Mouse (Mus musculus) T-helper 17 cell (primary cell): ENCODE data around the gene Spata13.

Experiments used
- in situ Hi-C, 2 experiments: fragments of 300-600 bp; cut with MboI, MseI; formaldehyde crosslinking; loops; 1 replicate in 1 of 2; 2 replicates in 1 of 2; pipeline ENCODE4 v1.15.1; 2025; ENCODE audit warnings: high pct_unique_total_duplicates in 2 of 2

Gene Spata13

GRCm38 (mm10) chr14:60675697-60676096, 41.9 kb downstream of the Spata13 start:
- in situ Hi-C loops = no loop called here

GRCm38 (mm10) chr14:60676625-60677314, 43.0 kb downstream of the Spata13 start:
- in situ Hi-C loops = no loop called here

- in situ Hi-C loops = no loop called here
These were observed 48.7 kb downstream of the Spata13 start for GRCm38 (mm10) chr14:60682361-60683023.

GRCm38 (mm10) chr14:60683989-60684388, 50.2 kb downstream of the Spata13 start:
- in situ Hi-C loops = no loop called here

GRCm38 (mm10) chr14:60686733-60687132, 52.9 kb downstream of the Spata13 start:
- in situ Hi-C loops = no loop called here

GRCm38 (mm10) chr14:60687241-60687640, 53.4 kb downstream of the Spata13 start:
- in situ Hi-C loops = no loop called here

- in situ Hi-C loops = no loop called here
These were observed 54.9 kb downstream of the Spata13 start for GRCm38 (mm10) chr14:60688509-60689205.

GRCm38 (mm10) chr14:60689768-60690167, 56.0 kb downstream of the Spata13 start:
- in situ Hi-C loops = loop anchor here (5.0 kb wide), 2 partner anchors 167 to 172 kb away; no protein-coding TSS in a partner anchor

- in situ Hi-C loops = loop anchor here (5.0 kb wide), 2 partner anchors 168 to 173 kb away; no protein-coding TSS in a partner anchor
These were observed 56.8 kb downstream of the Spata13 start for GRCm38 (mm10) chr14:60690631-60691030.

- in situ Hi-C loops = loop anchor here (5.0 kb wide), 2 partner anchors 171 to 176 kb away; no protein-coding TSS in a partner anchor
These were observed 59.3 kb downstream of the Spata13 start for GRCm38 (mm10) chr14:60693122-60693536.

GRCm38 (mm10) chr14:60693666-60694065, 59.9 kb downstream of the Spata13 start:
- in situ Hi-C loops = loop anchor here (5.0 kb wide), 2 partner anchors 171 to 176 kb away; no protein-coding TSS in a partner anchor

- in situ Hi-C loops = loop anchor here (5.0 kb wide), 2 partner anchors 172 to 177 kb away; no protein-coding TSS in a partner anchor
These were observed 60.6 kb downstream of the Spata13 start for GRCm38 (mm10) chr14:60694215-60694997.

GRCm38 (mm10) chr14:60697351-60697750, 63.5 kb downstream of the Spata13 start:
- in situ Hi-C loops = no loop called here

GRCm38 (mm10) chr14:60698980-60699379, 65.2 kb downstream of the Spata13 start:
- in situ Hi-C loops = no loop called here

GRCm38 (mm10) chr14:60702377-60703140, 68.8 kb downstream of the Spata13 start:
- in situ Hi-C loops = loop anchor here in 1 of 2 experiments (10.0 kb wide), 1 partner anchor 448 kb away; the partner anchor contains the start of genes Gm49336 and Nupl1

GRCm38 (mm10) chr14:60704510-60704909, 70.7 kb downstream of the Spata13 start:
- in situ Hi-C loops = loop anchor here in 1 of 2 experiments (10.0 kb wide), 1 partner anchor 450 kb away; the partner anchor contains the start of genes Gm49336 and Nupl1

GRCm38 (mm10) chr14:60704961-60705360, 71.2 kb downstream of the Spata13 start:
- in situ Hi-C loops = loop anchor here in 1 of 2 experiments (5.0 to 10.0 kb wide), 2 partner anchors 47 to 450 kb away; partner anchors contain the start of genes Gm49336 and Nupl1

- in situ Hi-C loops = loop anchor here in 1 of 2 experiments (5.0 to 10.0 kb wide), 2 partner anchors 43 to 454 kb away; partner anchors contain the start of genes Gm49336 and Nupl1
These were observed 75.4 kb downstream of the Spata13 start for GRCm38 (mm10) chr14:60709192-60709591.

GRCm38 (mm10) chr14:60709749-60710148, 75.9 kb downstream of the Spata13 start:
- in situ Hi-C loops = loop anchor here in 1 of 2 experiments (5.0 to 10.0 kb wide), 3 partner anchors 43 to 455 kb away; partner anchors contain the start of genes Gm49336 and Nupl1

- in situ Hi-C loops = loop anchor here in 1 of 2 experiments (5.0 kb wide), 1 partner anchor 61 kb away; no protein-coding TSS in a partner anchor
These were observed 77.4 kb downstream of the Spata13 start for GRCm38 (mm10) chr14:60711161-60711560.
